Mouse (Mus musculus): Measurements from ENCODE around the gene Acly. TPM values are rescaled to one million over a fixed set of nuclear protein-coding genes. Genes with fewer than 3 reads are reported as not detected.

Gene Acly
- polyA plus RNA-seq, 1 experiment from 2014 or later: 120 TPM

GRCm38 (mm10) chr11:100512384-100512783, 15.4 kb downstream of the Acly start:
- Histone ChIP-seq H3K4me3 (ENCODE audit: low read depth, low read length) (no peak overlapping the region), H3K9me3 (replicated peaks; ENCODE audit: control insufficient read depth, low read length) (no peaks in the 10 kb centered on the region), H3K27me3 (ENCODE audit: control insufficient read depth, insufficient read depth, low read depth, low read length) (no peaks in the 10 kb centered on the region), H3K36me3 (ENCODE audit: control insufficient read depth, insufficient read depth) (peaks cover 33% of the 10 kb centered on the region), H3K4me2 (ENCODE audit: low read depth, low read length) (no peak overlapping the region), H3K27ac (ENCODE audit: low read length) (no peak overlapping the region), H3K9ac (ENCODE audit: low read depth, low read length) (no peak overlapping the region), H3K4me1 (ENCODE audit: control insufficient read depth, low read depth, low read length) (no peaks in the 10 kb centered on the region)
- ATAC-seq (ENCODE audit: low read depth): no peak
- WGBS (ENCODE audit: insufficient replicate concordance): 89% methylated on average over 1 of the region's 1 CpGs

- 91% methylated on average over 2 of the region's 2 CpGs for WGBS (ENCODE audit: insufficient replicate concordance)
Observed at GRCm38 (mm10) chr11:100510556-100510955, 17.2 kb downstream of the Acly start.

GRCm38 (mm10) chr11:100505997-100506396, 21.8 kb downstream of the Acly start:
- 80% methylated on average over 8 of the region's 8 CpGs for WGBS (ENCODE audit: insufficient replicate concordance)

More at GRCm38 (mm10) chr11:100510556-100510955, 17.2 kb downstream of the Acly start:
- no peak overlapping the region for H3K4me2 ChIP-seq (ENCODE audit: low read depth, low read length)
- ATAC-seq (ENCODE audit: low read depth): no peak
- H3K9me3 ChIP-seq (replicated peaks; ENCODE audit: control insufficient read depth, low read length): no peaks in the 10 kb centered on the region
- no peak overlapping the region for H3K27ac ChIP-seq (ENCODE audit: low read length)
- no peaks in the 10 kb centered on the region for H3K4me1 ChIP-seq (ENCODE audit: control insufficient read depth, low read depth, low read length)
- no peak overlapping the region for H3K9ac ChIP-seq (ENCODE audit: low read depth, low read length)
- H3K4me3 ChIP-seq (ENCODE audit: low read depth, low read length): no peak overlapping the region
- H3K27me3 ChIP-seq (ENCODE audit: control insufficient read depth, insufficient read depth, low read depth, low read length): no peaks in the 10 kb centered on the region
- peaks cover 24% of the 10 kb centered on the region for H3K36me3 ChIP-seq (ENCODE audit: control insufficient read depth, insufficient read depth)

GRCm38 (mm10) chr11:100504990-100505660, 22.7 kb downstream of the Acly start:
- no peak overlapping the region for H3K4me2 ChIP-seq (ENCODE audit: low read depth, low read length)
- H3K9me3 ChIP-seq (replicated peaks; ENCODE audit: control insufficient read depth, low read length): no peaks in the 10 kb centered on the region
- no peak for ATAC-seq (ENCODE audit: low read depth)
- 83% methylated on average over 12 of the region's 12 CpGs for WGBS (ENCODE audit: insufficient replicate concordance)
- H3K27ac ChIP-seq (ENCODE audit: low read length): no peak overlapping the region
- H3K36me3 ChIP-seq (ENCODE audit: control insufficient read depth, insufficient read depth): peaks cover 26% of the 10 kb centered on the region
- no peak overlapping the region for H3K4me3 ChIP-seq (ENCODE audit: low read depth, low read length)
- no peak overlapping the region for H3K9ac ChIP-seq (ENCODE audit: low read depth, low read length)
- H3K27me3 ChIP-seq (ENCODE audit: control insufficient read depth, insufficient read depth, low read depth, low read length): no peaks in the 10 kb centered on the region
- peaks cover 9% of the 10 kb centered on the region; the same call in 1 of the 2 replicates for H3K4me1 ChIP-seq (ENCODE audit: control insufficient read depth, low read depth, low read length)

More at GRCm38 (mm10) chr11:100505997-100506396, 21.8 kb downstream of the Acly start:
- ATAC-seq (ENCODE audit: low read depth): no peak
- no peak overlapping the region for H3K4me2 ChIP-seq (ENCODE audit: low read depth, low read length)
- peaks cover 4% of the 10 kb centered on the region; the same call in 1 of the 2 replicates for H3K4me1 ChIP-seq (ENCODE audit: control insufficient read depth, low read depth, low read length)
- no peaks in the 10 kb centered on the region for H3K27me3 ChIP-seq (ENCODE audit: control insufficient read depth, insufficient read depth, low read depth, low read length)
- no peak overlapping the region for H3K9ac ChIP-seq (ENCODE audit: low read depth, low read length)
- no peak overlapping the region for H3K4me3 ChIP-seq (ENCODE audit: low read depth, low read length)
- peaks cover 27% of the 10 kb centered on the region for H3K36me3 ChIP-seq (ENCODE audit: control insufficient read depth, insufficient read depth)
- no peaks in the 10 kb centered on the region for H3K9me3 ChIP-seq (replicated peaks; ENCODE audit: control insufficient read depth, low read length)
- no peak overlapping the region for H3K27ac ChIP-seq (ENCODE audit: low read length)

GRCm38 (mm10) chr11:100501321-100501720, 26.5 kb downstream of the Acly start:
- Histone ChIP-seq H3K4me3 (ENCODE audit: low read depth, low read length) (no peak overlapping the region), H3K27me3 (ENCODE audit: control insufficient read depth, insufficient read depth, low read depth, low read length) (no peaks in the 10 kb centered on the region), H3K4me2 (ENCODE audit: low read depth, low read length) (no peak overlapping the region), H3K9ac (ENCODE audit: low read depth, low read length) (no peak overlapping the region), H3K27ac (ENCODE audit: low read length) (no peak overlapping the region), H3K4me1 (ENCODE audit: control insufficient read depth, low read depth, low read length) (peaks cover 9% of the 10 kb centered on the region; the same call in 1 of the 2 replicates), H3K36me3 (ENCODE audit: control insufficient read depth, insufficient read depth) (peaks cover 32% of the 10 kb centered on the region), H3K9me3 (replicated peaks; ENCODE audit: control insufficient read depth, low read length) (no peaks in the 10 kb centered on the region)
- ATAC-seq (ENCODE audit: low read depth): no peak
- 35% methylated on average over 6 of the region's 6 CpGs for WGBS (ENCODE audit: insufficient replicate concordance)

- no peaks in the 10 kb centered on the region for H3K27me3 ChIP-seq (ENCODE audit: control insufficient read depth, insufficient read depth, low read depth, low read length)
- H3K27ac ChIP-seq (ENCODE audit: low read length): no peak overlapping the region
- no peak for ATAC-seq (ENCODE audit: low read depth)
- no peak overlapping the region for H3K4me3 ChIP-seq (ENCODE audit: low read depth, low read length)
- H3K36me3 ChIP-seq (ENCODE audit: control insufficient read depth, insufficient read depth): peaks cover 36% of the 10 kb centered on the region
- H3K4me1 ChIP-seq (ENCODE audit: control insufficient read depth, low read depth, low read length): peaks cover 9% of the 10 kb centered on the region; the same call in 1 of the 2 replicates
- no peak overlapping the region for H3K9ac ChIP-seq (ENCODE audit: low read depth, low read length)
- H3K9me3 ChIP-seq (replicated peaks; ENCODE audit: control insufficient read depth, low read length): no peaks in the 10 kb centered on the region
- WGBS (ENCODE audit: insufficient replicate concordance): 76% methylated on average over 7 of the region's 7 CpGs
- H3K4me2 ChIP-seq (ENCODE audit: low read depth, low read length): no peak overlapping the region
Observed at GRCm38 (mm10) chr11:100500651-100501050, 27.1 kb downstream of the Acly start.

- H3K9ac ChIP-seq (ENCODE audit: low read depth, low read length): no peak overlapping the region
- peaks cover 36% of the 10 kb centered on the region for H3K36me3 ChIP-seq (ENCODE audit: control insufficient read depth, insufficient read depth)
- H3K4me2 ChIP-seq (ENCODE audit: low read depth, low read length): no peak overlapping the region
- ATAC-seq (ENCODE audit: low read depth): no peak
- H3K27me3 ChIP-seq (ENCODE audit: control insufficient read depth, insufficient read depth, low read depth, low read length): no peaks in the 10 kb centered on the region
- no peak overlapping the region for H3K4me3 ChIP-seq (ENCODE audit: low read depth, low read length)
- 39% methylated on average over 3 of the region's 3 CpGs for WGBS (ENCODE audit: insufficient replicate concordance)
- no peak overlapping the region for H3K27ac ChIP-seq (ENCODE audit: low read length)
- no peaks in the 10 kb centered on the region for H3K9me3 ChIP-seq (replicated peaks; ENCODE audit: control insufficient read depth, low read length)
- peaks cover 6% of the 10 kb centered on the region; the same call in 1 of the 2 replicates for H3K4me1 ChIP-seq (ENCODE audit: control insufficient read depth, low read depth, low read length)
Observed at GRCm38 (mm10) chr11:100500241-100500640, 27.6 kb downstream of the Acly start.

GRCm38 (mm10) chr11:100493771-100494170, 34.0 kb downstream of the Acly start:
- H3K4me3 ChIP-seq (ENCODE audit: low read depth, low read length): no peak overlapping the region

GRCm38 (mm10) chr11:100490951-100491350, 36.8 kb downstream of the Acly start:
- H3K4me3 ChIP-seq (ENCODE audit: low read depth, low read length): no peak overlapping the region
- H3K36me3 ChIP-seq (ENCODE audit: control insufficient read depth, insufficient read depth): peaks cover 18% of the 10 kb centered on the region
- H3K27me3 ChIP-seq (ENCODE audit: control insufficient read depth, insufficient read depth, low read depth, low read length): no peaks in the 10 kb centered on the region
- H3K9ac ChIP-seq (ENCODE audit: low read depth, low read length): no peak overlapping the region
- no peak overlapping the region for H3K27ac ChIP-seq (ENCODE audit: low read length)
- ATAC-seq (ENCODE audit: low read depth): no peak
- WGBS (ENCODE audit: insufficient replicate concordance): 74% methylated on average over 6 of the region's 6 CpGs
- H3K4me1 ChIP-seq (ENCODE audit: control insufficient read depth, low read depth, low read length): no peaks in the 10 kb centered on the region
- no peaks in the 10 kb centered on the region for H3K9me3 ChIP-seq (replicated peaks; ENCODE audit: control insufficient read depth, low read length)
- H3K4me2 ChIP-seq (ENCODE audit: low read depth, low read length): no peak overlapping the region

More at GRCm38 (mm10) chr11:100493771-100494170, 34.0 kb downstream of the Acly start:
- ATAC-seq (ENCODE audit: low read depth): no peak
- Histone ChIP-seq H3K9ac (ENCODE audit: low read depth, low read length) (no peak overlapping the region), H3K4me2 (ENCODE audit: low read depth, low read length) (no peak overlapping the region), H3K36me3 (ENCODE audit: control insufficient read depth, insufficient read depth) (peaks cover 28% of the 10 kb centered on the region), H3K27me3 (ENCODE audit: control insufficient read depth, insufficient read depth, low read depth, low read length) (no peaks in the 10 kb centered on the region), H3K4me1 (ENCODE audit: control insufficient read depth, low read depth, low read length) (no peaks in the 10 kb centered on the region), H3K9me3 (replicated peaks; ENCODE audit: control insufficient read depth, low read length) (no peaks in the 10 kb centered on the region), H3K27ac (ENCODE audit: low read length) (no peak overlapping the region)
- WGBS (ENCODE audit: insufficient replicate concordance): 82% methylated on average over 12 of the region's 12 CpGs
